Mouse (Mus musculus): ENCODE measurements around the gene Tspan14. TPM values are rescaled to one million over a fixed set of nuclear protein-coding genes. Genes with fewer than 3 reads are reported as not detected.

Tspan14 gene
- polyA plus RNA-seq, 2 experiments: 22.0 to 25.4 TPM

DNA sequence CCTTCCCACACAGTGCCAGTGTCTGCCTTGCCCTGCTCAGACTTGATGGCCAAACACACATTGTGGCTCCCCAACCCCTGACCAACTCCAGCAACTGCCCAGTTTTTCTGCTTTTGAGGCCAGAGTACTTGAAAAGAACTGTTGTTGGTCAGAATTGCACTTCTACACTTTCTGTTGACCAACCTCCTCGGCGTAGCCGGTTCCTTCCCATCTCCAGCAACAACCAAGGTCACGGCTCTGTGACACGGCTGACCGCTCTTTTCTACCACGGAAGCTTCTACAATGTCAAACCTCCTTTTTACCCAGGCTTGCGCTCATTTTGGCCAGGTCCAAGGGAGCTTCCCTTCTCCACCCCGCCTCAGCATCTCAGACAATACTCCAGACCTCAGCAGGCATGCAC is 34.4 kb downstream of the Tspan14 start:
- TF ChIP-seq EP300 (IDR thresholded peaks at IDR 0.05; ENCODE audit: low read depth) (no peak), CTCF (IDR thresholded peaks at IDR 0.05; ENCODE audit: low read depth) (no peak)
- Histone ChIP-seq H3K4me3 (ENCODE audit: insufficient read depth in 1 of 2, low read depth in 2 of 2, low read length in 2 of 2) (no peak overlapping the region), H3K27me3 (ENCODE audit: control insufficient read depth, insufficient read depth, low read length) (no peaks in the 10 kb centered on the region), H3K4me1 (replicated peaks; ENCODE audit: control insufficient read depth in 2 of 2, insufficient read depth in 2 of 2, low read length in 1 of 2) (peaks cover 19 to 70% of the 10 kb centered on the region in 2 experiments), H3K36me3 (replicated peaks; ENCODE audit: control insufficient read depth, insufficient read depth, low read depth) (no peaks in the 10 kb centered on the region), H3K27ac (no peak overlapping the region), H3K9ac (replicated peaks) (no peak overlapping the region), H3K4me2 (ENCODE audit: low read depth) (no peak overlapping the region), H3K9me3 (ENCODE audit: control insufficient read depth, low read length) (no peaks in the 10 kb centered on the region)
- ATAC-seq (ENCODE audit: insufficient read depth) (no peak), DNase-seq (ENCODE audit: low read depth in 3 of 3, low spot score in 3 of 3) (no peak)
- 78% methylated on average over 9 of the region's 9 CpGs for WGBS (ENCODE audit: insufficient replicate concordance)

DNA sequence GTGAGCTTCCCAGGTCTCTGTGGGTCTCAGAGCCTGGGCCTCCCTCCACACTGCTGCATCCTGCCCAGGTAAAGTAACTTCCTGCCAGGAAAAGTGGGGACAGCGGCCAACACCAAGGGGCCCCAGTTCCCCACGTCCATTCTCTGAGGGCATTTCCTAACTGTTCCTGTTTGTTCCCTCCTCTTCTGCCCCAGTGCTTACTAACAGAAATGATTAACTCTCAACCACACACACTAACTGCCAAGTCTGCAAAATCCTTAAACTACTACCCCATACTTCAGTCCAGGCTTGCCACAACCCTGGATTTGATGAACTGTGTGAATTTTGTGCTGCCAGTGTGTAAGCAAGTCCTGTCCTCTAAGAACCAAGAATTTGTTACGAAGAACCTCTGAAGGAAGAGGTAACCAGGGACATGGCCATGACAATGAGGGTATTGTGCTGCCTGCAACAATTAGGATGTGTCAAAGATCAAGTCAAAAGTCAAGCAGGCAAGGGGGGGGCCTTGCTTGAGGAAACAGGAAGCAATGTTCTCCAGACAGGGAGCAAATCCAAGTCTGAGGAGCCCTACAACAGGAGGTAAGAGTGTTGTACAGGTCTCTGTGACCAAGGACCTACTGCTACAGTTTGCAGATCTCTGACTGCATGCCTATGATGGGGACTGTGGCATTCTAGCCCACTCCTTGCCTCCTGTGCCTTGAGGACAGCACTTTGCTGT is 35.3 kb downstream of the Tspan14 start:
- no peak for DNase-seq (ENCODE audit: low read depth in 3 of 3, low spot score in 3 of 3)
- H3K4me1 ChIP-seq (replicated peaks; ENCODE audit: control insufficient read depth in 2 of 2, insufficient read depth in 2 of 2, low read length in 1 of 2): peaks cover 23 to 73% of the 10 kb centered on the region in 2 experiments
- no peaks in the 10 kb centered on the region for H3K9me3 ChIP-seq (ENCODE audit: control insufficient read depth, low read length)
- H3K4me3 ChIP-seq (ENCODE audit: insufficient read depth in 1 of 2, low read depth in 2 of 2, low read length in 2 of 2): no peak overlapping the region
- peak overlapping the region; percentile 1; the same call in 1 of the 2 replicates for H3K4me2 ChIP-seq (ENCODE audit: low read depth)
- TF ChIP-seq CTCF (IDR thresholded peaks at IDR 0.05; ENCODE audit: low read depth) (no peak), EP300 (IDR thresholded peaks at IDR 0.05; ENCODE audit: low read depth) (no peak)
- no peaks in the 10 kb centered on the region; the same call in 1 of the 2 replicates for H3K36me3 ChIP-seq (replicated peaks; ENCODE audit: control insufficient read depth, insufficient read depth, low read depth)
- ATAC-seq (ENCODE audit: insufficient read depth): no peak
- 45% methylated on average over 3 of the region's 3 CpGs for WGBS (ENCODE audit: insufficient replicate concordance)
- no peak overlapping the region for H3K9ac ChIP-seq (replicated peaks)
- H3K27me3 ChIP-seq (ENCODE audit: control insufficient read depth, insufficient read depth, low read length): no peaks in the 10 kb centered on the region
- H3K27ac ChIP-seq: no peak overlapping the region

DNA sequence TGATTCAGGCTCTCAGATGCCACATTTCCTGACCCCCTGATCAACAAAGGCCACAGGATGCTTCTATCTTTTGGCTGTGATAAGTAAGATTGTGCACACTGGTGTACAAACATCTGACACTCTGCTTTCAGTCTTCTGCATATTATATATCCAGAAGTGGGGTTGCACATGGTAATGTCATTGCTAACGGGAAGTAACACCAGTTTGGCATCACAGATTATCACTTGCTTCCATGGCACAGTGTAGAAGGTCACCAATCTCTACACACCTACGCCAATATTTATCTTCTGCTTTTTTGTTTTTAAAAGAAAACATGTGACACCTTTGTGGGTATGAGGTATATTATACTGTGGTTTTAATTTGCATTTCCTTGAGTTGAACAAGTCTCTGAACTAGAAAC is 36.7 kb downstream of the Tspan14 start:
- Histone ChIP-seq H3K27ac (no peak overlapping the region), H3K9ac (replicated peaks) (no peak overlapping the region), H3K27me3 (ENCODE audit: control insufficient read depth, insufficient read depth, low read length) (no peaks in the 10 kb centered on the region), H3K4me1 (replicated peaks; ENCODE audit: control insufficient read depth in 2 of 2, insufficient read depth in 2 of 2, low read length in 1 of 2) (peaks cover 15 to 63% of the 10 kb centered on the region in 2 experiments; a peak in 3 of 4 replicates), H3K4me2 (ENCODE audit: low read depth) (no peak overlapping the region), H3K9me3 (ENCODE audit: control insufficient read depth, low read length) (no peaks in the 10 kb centered on the region), H3K36me3 (replicated peaks; ENCODE audit: control insufficient read depth, insufficient read depth, low read depth) (no peaks in the 10 kb centered on the region; the same call in 1 of the 2 replicates), H3K4me3 (ENCODE audit: insufficient read depth in 1 of 2, low read depth in 2 of 2, low read length in 2 of 2) (no peak overlapping the region)
- 58% methylated on average over 2 of the region's 2 CpGs for WGBS (ENCODE audit: insufficient replicate concordance)
- ATAC-seq (ENCODE audit: insufficient read depth): no peak
- TF ChIP-seq CTCF (IDR thresholded peaks at IDR 0.05; ENCODE audit: low read depth): no peak
- TF ChIP-seq EP300 (IDR thresholded peaks at IDR 0.05; ENCODE audit: low read depth): no peak
- no peak for DNase-seq (ENCODE audit: low read depth in 3 of 3, low spot score in 3 of 3)

DNA sequence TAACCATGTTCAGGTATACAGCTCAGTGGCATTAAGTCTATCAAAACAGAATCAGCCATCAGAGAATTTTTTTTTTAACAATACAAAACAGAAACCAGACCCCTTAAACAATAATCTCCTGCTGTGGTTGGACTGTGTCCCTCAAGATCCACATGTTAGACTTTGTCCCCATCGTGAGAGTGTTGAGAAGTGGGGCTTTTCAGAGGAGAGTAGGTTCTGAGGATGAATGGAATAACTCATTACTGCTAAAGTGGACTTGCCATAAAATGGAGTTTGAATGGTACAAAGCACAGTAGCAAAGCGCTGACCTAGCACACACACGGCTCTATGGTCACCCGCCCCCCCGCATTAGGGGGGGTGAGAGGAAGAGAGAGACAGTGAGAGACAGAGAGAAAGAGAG is 37.7 kb downstream of the Tspan14 start:
- DNase-seq (ENCODE audit: low read depth in 3 of 3, low spot score in 3 of 3): no peak
- no peaks in the 10 kb centered on the region for H3K9me3 ChIP-seq (ENCODE audit: control insufficient read depth, low read length)
- no peak overlapping the region for H3K9ac ChIP-seq (replicated peaks)
- H3K4me2 ChIP-seq (ENCODE audit: low read depth): no peak overlapping the region
- 67% methylated on average over 5 of the region's 5 CpGs for WGBS (ENCODE audit: insufficient replicate concordance)
- no peak overlapping the region for H3K4me3 ChIP-seq (ENCODE audit: insufficient read depth in 1 of 2, low read depth in 2 of 2, low read length in 2 of 2)
- H3K4me1 ChIP-seq (replicated peaks; ENCODE audit: control insufficient read depth in 2 of 2, insufficient read depth in 2 of 2, low read length in 1 of 2): peaks cover 16 to 64% of the 10 kb centered on the region in 2 experiments; a peak in 3 of 4 replicates
- H3K36me3 ChIP-seq (replicated peaks; ENCODE audit: control insufficient read depth, insufficient read depth, low read depth): no peaks in the 10 kb centered on the region; the same call in 1 of the 2 replicates
- H3K27ac ChIP-seq: no peak overlapping the region
- ATAC-seq (ENCODE audit: insufficient read depth): no peak
- H3K27me3 ChIP-seq (ENCODE audit: control insufficient read depth, insufficient read depth, low read length): no peaks in the 10 kb centered on the region
- TF ChIP-seq EP300 (IDR thresholded peaks at IDR 0.05; ENCODE audit: low read depth) (no peak), CTCF (IDR thresholded peaks at IDR 0.05; ENCODE audit: low read depth) (no peak)

DNA sequence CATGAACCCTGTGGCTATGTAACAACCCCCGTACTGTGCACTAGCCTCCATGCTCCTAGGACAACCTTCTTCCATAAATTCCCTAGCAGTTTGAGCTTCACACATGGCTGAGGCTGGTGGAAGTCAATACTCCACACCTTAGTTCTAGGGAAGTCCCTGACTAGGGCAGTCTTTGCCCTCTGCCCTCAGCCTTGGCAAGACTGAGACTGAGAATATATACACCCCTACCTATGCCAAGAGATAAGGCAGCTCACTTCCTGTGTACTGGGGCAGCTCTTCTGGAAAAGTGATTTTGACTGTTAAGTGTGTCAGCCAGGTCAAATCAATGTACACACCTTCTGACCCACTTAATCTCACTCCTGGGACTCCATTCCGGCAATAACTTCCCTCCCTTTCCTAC is 39.6 kb downstream of the Tspan14 start:
- WGBS (ENCODE audit: insufficient replicate concordance): 36% methylated on average over 2 of the region's 2 CpGs
- H3K4me1 ChIP-seq (replicated peaks; ENCODE audit: control insufficient read depth in 2 of 2, insufficient read depth in 2 of 2, low read length in 1 of 2): peaks cover 16 to 61% of the 10 kb centered on the region in 2 experiments; a peak in 3 of 4 replicates
- H3K36me3 ChIP-seq (replicated peaks; ENCODE audit: control insufficient read depth, insufficient read depth, low read depth): no peaks in the 10 kb centered on the region; the same call in 1 of the 2 replicates
- H3K27ac ChIP-seq: no peak overlapping the region
- H3K27me3 ChIP-seq (ENCODE audit: control insufficient read depth, insufficient read depth, low read length): no peaks in the 10 kb centered on the region
- H3K9ac ChIP-seq (replicated peaks): no peak overlapping the region
- ATAC-seq (ENCODE audit: insufficient read depth) (no peak), DNase-seq (ENCODE audit: low read depth in 3 of 3, low spot score in 3 of 3) (no peak)
- H3K9me3 ChIP-seq (ENCODE audit: control insufficient read depth, low read length): no peaks in the 10 kb centered on the region
- no peak overlapping the region for H3K4me3 ChIP-seq (ENCODE audit: insufficient read depth in 1 of 2, low read depth in 2 of 2, low read length in 2 of 2)
- no peak overlapping the region for H3K4me2 ChIP-seq (ENCODE audit: low read depth)
- TF ChIP-seq EP300 (IDR thresholded peaks at IDR 0.05; ENCODE audit: low read depth) (no peak), CTCF (IDR thresholded peaks at IDR 0.05; ENCODE audit: low read depth) (no peak)
